Mouse (Mus musculus) left cerebral cortex, adult 18-20 months (tissue): ENCODE measurements around the gene Bcat2. TPM values are rescaled to one million over a fixed set of nuclear protein-coding genes. Genes with fewer than 3 reads are reported as not detected.
A peak's percentile ranks its signal among the peaks of the same experiment; 100 is the strongest.

Source experiments
- DNase-seq, 2 experiments: peaks; one replicate each; pipeline ENCODE4 v3.0.0; 2021 to 2022; ENCODE audit warnings: low spot score in 2 of 2, mixed read lengths in 1 of 2
- total RNA-seq, 2 experiments: library from RNA; stranded (reverse); gene quantifications; 2 replicates each; pipeline ENCODE4 v1.2.3; 2021

The Bcat2 gene
- total RNA-seq, 2 experiments from 2014 or later = 25.3 to 26.9 TPM

DNA sequence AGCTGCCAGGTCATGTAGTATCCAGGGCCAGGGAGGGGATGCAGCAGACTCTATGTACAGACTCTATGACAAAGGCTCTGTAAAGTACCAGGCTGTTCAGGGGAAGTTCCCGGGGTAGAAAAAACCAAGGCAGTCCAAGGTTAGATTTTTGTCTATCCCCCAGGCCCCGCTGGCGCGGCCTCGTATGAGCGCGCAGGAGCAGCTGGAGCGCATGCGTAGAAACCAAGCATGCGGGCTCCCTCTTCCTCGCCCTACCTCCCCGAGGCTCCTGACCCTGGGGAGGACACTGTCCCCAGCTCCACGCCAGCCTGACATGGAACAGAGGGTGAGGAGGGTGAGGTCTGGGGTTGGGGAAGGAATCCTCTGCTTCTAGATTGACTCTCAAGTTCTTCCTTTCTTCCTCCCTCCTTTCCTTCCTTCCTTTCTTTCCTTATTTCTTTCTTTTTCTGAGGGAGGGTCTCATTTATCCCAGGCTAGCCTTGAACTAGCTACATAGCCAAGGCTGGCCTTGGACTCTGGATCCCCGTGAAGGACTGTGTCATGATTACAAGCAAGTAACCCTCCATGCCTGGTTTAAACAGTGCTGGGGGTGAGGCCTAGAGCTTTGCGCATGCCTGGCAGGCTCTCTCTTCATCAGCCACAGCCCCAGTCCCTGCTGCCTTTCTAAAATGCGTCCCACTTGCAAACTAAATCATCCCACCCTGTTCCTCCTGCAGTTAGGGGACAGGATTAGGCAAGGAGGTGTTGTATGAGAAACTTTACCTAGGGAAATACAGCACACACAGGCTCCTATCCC lies 20.1 kb upstream of the Bcat2 start:
- DNase-seq = no peak

DNA sequence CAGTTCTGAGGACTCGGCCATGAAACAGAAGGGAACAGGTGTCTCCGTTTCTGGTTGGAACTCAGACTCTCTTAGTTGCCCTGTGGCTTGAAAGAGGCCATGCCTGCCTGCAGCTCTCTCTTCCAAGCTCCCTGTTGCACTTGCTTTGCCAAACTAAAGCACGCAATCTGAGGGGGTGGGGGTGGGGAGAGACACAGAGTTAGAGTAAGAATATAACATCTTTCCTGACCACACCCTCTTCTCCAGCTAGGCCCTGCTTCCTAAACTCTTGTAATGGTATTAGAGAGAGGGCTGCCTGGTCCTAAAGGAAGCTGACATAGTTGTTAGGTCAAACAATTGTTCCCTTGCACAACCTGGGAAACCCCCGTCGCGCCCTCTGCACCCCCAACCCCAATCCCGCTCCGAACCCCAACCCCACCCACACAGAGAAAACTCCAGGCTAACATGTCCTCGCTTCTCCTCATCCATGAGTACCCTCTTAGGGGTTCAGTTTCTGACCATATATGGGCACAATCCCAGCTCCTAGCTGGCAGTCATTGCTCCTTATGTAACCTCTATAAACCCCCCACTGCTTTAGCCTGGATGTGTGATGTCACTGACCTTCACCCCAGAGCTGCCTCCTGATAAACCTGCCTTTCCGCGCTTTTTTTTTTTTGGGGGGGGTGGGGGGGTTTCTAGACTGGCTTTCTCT lies 19.0 kb upstream of the Bcat2 start:
- DNase-seq = no peak

DNA sequence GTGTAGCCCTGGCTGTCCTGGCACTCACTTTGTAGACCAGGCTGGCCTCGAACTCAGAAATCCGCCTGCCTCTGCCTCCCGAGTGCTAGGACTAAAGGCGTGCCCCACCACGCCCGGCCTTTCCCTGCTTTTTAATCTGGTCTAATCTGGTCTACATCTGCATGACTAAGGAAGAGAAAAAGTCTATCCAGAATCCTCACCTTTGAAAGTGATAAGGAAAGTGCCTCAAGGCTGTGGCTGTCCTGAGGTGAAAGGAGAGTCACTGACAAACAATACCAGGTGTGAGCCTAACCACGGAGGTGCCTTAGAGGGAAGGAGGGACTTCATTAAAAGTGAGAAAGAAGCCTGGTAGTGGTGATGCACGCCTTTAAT lies 18.5 kb upstream of the Bcat2 start:
- no peak for DNase-seq

DNA sequence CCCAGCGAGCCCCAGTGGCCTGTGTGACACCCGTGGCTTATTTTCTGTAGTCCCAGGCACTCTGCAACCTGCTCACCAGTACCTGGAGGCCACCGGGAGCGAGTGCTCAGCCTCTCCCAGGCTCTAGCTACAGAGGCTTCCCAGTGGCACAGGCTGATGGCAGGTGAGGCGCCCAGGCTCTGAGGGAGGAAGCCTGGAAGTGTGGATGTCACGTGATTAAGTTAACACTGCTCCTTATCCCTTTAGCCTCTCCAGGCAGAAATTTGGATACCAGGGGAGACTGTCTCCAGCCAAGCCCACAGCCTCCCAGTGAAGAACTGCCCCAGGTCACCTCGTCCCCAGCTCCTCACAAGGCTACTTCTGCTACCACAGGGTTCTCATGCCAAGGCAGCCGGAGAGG lies 16.4 kb upstream of the Bcat2 start:
- no peak for DNase-seq

DNA sequence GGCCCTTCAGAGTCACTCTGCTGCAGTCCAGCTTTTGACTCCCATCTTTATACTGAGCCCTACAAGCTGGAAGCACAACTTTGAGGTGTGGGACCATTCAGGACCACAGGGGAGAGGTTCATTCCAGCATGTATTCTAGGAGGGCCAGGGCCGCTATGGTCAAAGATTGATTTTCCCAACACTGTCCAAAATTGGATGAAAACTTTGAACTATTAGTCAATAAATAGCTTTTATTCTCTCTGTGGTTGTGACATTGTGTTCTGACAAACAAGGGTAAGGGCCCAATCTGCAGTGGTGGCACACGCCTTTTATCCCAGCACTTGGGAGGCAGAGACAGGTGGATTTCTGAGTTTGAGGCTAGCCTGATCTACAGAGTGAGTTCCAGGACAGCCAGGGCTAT lies 16.0 kb upstream of the Bcat2 start:
- no peak for DNase-seq

DNA sequence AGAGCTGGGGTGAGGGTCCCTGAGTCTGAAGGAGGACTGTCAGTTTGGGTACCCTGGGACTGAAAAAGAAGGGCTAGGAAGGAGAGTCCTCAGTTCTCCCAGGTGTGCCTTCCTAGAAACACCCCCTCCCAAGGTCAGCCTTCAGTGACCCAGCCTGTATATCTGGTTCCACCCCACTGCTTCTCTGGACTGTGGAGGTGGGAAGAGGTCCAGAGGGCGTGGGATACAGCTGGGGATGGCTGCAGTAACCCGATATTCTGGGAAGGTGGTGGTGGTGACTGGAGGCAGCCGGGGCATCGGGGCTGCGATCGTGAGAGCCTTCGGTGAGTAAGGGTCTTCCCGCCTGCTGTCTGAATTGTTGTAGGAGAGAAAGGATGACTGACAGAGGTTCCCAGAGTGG lies 15.2 kb upstream of the Bcat2 start, which contains the start of gene Hsd17b14:
Gene Hsd17b14 (plus strand): TSS at position 150 of the 400 bp plus-strand sequence.
- no peak for DNase-seq

DNA sequence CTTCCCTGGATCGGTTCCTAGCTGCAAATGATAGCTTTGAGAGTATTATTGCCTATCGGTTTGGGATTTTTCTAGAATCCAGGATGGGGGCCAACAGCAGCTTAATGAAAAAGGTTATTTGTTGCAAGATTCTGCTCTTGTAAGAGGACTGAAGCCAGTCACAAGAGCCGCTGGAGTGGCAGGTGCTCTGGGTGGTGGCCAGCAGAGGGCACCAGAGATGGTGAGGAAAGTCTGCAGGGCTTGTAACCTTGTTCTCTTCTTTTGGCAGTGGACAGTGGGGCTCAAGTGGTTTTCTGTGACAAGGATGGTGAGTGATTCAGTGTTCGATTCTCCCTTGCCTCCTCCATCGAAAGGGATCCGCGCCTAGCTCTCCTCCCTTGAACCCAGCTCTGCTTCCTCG lies 14.2 kb upstream of the Bcat2 start:
- DNase-seq = peak; percentile 72 to 79

DNA sequence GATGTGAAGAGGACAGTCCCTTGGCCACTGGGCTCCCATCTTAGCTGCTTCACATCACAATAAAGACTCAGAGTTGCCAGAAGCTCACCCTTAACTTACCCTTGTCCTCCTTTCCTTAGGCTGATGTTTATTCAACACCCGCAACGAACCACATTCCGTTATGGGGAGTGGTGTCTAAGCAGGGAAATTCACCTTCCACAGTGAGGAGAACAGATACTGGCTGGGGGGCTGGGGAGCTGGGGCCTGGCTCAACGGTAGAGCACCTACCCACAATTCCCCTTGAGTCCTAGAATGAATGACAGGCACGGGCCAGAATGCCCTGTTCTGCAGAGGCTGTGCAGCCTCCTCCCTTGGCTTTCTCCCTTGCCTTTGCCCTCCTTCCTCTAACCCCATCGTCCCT lies 11.0 kb upstream of the Bcat2 start:
- DNase-seq = no peak

DNA sequence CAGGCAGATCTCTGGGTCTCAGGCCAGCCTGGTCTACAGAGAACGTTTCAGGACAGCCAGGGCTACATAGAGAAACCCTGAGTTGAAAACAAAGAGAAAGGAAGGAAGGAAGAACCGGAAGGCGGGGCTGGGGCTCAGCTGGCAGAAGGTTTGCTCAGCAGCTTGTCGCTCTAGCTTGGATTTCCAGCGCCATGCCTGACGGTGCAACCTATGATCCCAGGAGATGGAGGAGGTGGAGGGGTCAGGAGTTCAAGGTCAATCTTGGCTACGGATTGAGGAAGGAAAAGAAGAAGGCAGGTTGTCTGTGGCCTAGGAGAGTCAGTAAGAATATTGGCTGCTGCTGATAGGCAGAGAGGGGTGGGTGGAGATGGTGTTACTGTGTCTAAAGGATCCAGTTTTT lies 9.7 kb upstream of the Bcat2 start:
- no peak for DNase-seq

DNA sequence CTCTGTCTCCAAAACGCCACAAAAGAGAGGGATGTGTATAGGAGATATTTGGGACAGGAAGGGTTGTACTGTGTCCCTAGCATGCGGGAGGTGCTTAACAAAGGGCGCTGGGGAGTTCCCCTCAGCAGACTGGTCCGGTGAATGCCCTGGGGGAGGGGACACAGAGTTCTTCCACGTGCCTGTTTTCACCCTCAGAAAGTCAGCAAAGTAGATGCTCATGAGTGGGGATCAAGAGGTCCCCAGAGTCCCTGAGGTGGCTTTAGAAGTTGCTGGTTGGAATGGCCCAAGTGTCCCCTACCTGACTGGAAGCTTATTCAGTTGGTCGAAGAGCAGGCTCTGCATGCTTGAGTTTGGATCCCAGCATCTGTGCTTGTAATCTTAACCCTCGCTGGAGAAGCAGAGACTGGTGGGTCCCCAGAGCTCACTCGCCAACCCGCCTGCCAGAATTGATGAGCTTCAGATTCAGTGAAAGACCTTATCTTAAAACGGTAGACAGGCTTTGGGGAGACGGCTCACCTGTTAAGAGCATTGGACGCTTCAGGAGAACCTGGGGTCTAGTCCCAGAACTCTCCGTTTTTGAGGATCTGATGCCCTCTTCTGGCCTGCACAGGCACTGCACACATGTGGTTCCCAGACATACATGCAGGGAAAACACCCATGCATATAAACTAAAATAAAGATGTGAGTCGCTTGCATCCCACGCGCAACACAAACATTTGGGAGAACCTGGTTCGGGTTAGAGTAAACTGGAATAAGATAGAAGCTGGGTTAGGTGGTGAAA lies 8.9 kb upstream of the Bcat2 start:
- peak; percentile 73 to 83 for DNase-seq

DNA sequence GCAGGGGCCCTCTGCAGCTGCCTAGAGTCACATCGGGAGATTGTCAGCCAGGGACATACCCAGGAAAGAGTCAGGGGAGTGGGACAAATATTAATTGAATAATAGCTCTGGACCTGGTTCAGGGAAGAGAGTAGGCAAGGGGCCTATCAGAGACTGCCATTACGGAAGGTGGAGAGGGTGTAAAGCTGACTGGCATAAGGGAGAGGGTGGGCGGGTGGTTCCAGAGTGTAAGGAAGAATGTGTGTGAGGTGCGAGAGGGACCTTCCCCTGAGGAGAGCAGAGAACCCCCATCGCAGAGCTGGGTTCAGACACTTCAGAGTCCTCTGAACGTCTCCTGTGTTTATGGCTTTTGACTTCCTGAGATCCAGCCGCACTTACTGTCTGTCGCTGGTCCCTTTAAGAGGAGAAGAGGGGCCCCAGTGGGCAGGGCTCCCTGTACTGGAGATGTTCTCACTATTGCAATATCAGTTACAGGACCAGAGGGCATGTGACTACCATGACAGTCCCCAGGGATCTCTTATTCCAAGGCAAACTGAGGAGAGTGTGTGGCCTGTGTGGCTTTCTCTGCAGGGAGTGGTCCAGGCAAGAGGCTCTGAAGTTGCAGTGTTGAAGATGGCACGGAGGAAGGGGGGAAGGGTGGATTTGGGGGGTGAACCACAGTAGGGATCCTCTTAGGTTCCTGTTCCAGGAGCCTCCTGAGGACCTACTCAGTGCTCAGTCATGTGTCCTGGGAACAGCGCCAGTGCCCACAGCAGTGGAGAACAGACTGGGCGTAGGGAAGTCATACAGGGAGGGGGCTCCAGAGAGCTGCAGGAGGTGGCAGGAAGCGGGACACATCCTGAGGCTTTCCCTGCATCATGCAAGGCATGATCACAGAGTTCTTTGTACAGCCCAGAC lies 8.1 kb upstream of the Bcat2 start:
- no peak for DNase-seq

DNA sequence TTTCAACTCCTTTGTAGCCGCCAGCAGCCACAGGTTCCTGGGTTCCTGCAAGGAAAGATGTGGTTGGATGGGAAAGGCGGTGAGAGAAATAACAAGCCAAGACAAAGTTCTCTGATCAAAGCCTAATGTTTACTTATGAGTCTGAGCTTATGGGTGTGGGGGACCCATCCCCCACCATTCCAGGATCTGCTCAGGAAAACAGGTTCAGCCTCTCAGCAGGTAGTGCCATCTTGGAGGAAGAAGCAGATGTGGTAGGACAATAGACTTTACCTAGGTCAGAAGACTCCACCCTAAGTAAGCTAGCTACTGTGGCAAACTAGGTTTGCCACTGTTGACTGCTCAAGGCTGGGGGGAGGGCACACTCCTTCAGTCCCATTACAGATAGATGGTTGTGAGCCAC lies 5.1 kb upstream of the Bcat2 start:
- no peak for DNase-seq

DNA sequence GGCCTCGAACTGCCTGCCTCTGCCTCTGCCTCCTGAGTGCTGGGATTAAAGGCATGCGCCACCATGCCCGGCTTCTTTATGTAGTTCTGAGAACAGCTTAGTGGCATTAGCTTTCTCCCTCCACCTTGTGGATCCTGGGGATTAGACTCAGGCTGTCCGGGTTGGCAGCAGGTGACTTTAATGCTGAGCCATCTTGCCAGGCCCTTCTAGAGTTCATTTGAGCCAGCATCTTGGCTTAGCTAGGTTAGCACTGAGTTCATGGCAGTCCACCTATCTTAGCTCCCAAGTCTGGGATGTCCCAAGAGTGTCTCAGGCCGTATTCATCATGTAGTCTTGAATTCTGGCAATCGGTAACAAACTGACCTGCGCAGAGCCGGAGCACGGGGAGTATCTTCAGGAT lies 4.5 kb upstream of the Bcat2 start:
- DNase-seq = no peak

DNA sequence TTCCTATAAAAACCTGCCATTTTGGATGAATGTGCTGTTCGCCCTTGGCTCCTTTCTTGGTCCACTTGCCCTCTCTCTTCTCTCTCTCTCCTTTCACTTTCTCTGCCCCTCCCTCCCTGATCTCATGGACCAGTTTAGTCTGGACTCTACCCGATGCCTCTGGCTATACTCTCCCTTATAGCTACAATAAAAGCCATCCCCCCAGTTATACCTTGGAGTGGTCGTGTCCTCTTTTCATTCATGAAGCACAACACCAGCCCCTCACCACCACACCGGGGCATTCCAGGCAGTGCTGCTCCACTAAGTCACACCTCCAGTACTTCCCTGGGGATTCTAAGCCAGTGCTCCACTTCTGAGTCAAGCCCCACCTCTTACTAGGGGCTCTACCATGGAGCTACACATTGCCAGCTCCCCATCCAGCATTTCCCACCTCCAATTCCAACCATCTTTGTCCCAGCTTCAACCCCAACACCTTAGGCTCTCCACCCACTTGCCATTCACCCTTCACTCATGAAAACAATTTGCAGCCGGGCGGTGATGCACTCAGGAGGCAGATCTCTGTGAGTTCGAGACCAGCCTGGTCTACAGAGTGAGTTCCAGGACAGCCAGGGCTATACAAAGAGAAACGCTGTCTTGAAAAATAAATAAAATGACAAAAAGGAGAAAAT lies 2.7 kb upstream of the Bcat2 start:
- no peak for DNase-seq

DNA sequence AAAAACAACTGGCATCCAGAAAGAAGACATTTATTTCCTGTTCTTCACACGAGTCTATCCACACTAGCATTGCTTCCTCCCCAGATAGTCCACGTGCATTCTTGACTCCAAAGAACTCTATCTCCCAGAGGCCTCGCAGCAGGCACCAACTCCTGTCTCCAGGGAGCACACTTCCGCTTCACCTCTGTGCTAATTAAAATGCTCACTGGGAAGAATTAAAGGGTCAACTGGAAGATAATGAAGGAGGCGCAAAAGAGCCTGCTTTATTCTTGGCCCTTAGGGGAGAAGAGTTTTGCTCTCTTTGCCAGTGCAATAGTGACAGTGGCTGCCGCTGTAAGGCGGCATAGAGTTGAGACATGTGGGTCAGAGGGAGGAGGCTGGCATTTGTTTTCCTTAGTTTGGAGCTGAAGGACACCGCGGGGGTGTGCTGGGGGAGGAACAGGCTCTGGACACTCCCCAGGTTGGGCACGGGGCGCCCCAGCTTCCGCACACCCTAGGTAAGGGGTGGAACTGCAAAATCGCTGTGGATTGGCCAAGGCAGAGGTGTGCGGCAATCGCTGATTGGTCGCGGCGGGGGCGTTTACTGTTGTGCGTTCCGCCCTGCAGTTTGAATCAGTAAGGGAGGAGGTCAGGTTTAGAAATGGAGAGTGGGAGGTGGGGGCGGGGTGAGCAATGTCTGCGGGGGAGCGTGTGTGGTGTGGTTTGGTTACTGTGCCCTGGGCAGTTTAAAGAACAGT lies 2.0 kb upstream of the Bcat2 start:
- DNase-seq = peak; percentile 83 to 90

DNA sequence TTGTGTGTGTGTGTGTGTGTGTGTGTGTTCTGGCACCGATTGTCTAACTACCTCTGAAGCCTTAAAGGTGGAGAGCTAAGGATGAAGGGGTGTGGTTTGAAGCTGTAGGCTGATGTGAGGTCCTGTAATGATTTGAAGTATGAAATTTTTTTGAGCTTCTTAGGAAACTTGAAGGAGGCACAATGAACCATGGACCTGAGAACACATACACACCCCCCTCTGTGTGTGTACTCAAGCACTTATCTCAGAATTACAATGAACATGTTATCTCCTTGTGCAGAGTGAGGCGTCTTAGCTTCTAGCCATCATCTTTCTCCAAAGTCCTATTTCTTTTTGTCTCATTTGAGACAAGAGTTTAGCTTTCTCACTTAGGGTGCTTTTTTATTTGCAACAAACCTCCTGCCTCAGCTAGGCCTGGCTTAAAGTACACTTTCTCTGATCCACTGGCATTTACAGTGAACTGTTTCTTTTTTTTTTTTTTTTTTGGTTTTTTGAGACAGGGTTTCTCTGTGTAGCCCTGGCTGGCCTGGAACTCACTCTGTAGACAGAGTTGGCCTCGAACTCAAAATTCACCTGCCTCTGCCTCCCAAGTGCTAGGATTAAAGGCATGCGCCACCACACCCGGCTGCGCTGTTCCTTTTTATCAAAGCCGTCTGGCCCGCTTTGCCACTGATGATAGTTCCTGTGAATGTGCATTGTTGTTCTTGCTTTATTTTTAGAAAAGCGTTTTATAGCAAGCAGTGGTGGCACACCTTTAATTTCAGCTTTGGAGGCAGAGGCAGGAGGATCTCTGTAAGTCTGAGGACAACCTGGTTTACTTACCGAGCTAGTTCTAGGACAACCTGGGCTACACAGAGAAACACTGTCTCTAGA lies 1.1 kb upstream of the Bcat2 start:
- DNase-seq = no peak

DNA sequence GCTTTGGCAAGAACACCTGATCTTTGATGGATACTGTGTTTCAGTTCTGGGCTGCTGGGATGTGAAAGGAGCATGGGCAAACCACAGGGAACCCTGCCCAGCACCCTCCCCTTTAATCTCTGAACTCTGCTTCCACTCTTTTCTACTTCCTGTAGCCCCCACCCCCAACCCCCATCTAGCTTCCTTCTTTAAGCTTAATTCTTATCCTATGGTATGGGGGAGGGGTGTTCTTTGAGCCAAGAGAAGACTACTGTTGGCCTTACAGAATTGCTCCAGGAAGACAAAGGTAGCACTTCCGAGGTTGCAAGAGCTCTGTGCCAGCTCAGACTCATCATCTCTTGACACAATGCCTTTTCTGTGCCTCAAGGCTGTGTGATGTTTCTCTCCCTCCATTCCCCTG lies 2.0 kb downstream of the Bcat2 start:
- no peak for DNase-seq

DNA sequence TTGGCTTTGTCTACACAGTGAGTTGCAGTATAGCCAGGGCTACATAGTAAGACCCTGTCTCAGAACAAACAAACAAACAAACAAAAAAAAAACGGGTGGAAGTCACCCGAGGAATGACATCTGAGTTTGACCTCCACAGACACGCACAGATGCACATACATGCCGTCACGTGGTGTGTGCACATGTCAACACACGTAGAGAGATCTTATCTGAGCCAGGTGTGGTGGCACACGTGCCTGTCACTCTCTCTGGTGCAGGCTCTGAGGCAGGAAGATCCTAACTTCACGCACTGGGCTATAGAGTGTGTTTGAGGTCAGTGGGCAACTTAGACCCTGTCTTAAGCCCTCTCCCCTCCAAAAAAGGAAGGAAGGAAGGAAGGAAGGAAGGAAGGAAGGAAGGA lies 4.0 kb downstream of the Bcat2 start:
- DNase-seq = no peak
